Mouse (Mus musculus) G1E (cell line): ENCODE measurements around the gene Ranbp3l. TPM values are rescaled to one million over a fixed set of nuclear protein-coding genes. Genes with fewer than 3 reads are reported as not detected.
A peak's percentile ranks its signal among the peaks of the same experiment; 100 is the strongest.

Experiments used
- ATAC-seq: 2 replicates; pipeline ENCODE4 v1.8.0; 2016; ENCODE audit warnings: mild to moderate bottlenecking; ENCODE audit not compliant: insufficient number of reproducible peaks, poor library complexity, low FRiP score, severe bottlenecking; ENCODE audit errors: extremely low read depth
- DNase-seq: peaks from one replicate; pipeline ENCODE4 v3.0.0; 2012; ENCODE audit warnings: low spot score
- H3K27me3 ChIP-seq: 2 replicates; pipeline ENCODE4 v1.6.1; 2012; ENCODE audit warnings: mild to moderate bottlenecking, low read length, inconsistent platforms; ENCODE audit not compliant: insufficient read depth
- H3K36me3 ChIP-seq: replicated peaks from 2 replicates; pipeline ENCODE3; 2012; ENCODE audit warnings: mild to moderate bottlenecking, inconsistent platforms
- H3K4me1 ChIP-seq: 2 replicates; pipeline ENCODE4 v1.6.1; 2012; ENCODE audit warnings: low read depth, low read length, inconsistent platforms, mixed read lengths; ENCODE audit not compliant: insufficient read depth
- H3K4me3 ChIP-seq: 2 replicates; pipeline ENCODE4 v1.5.1; 2012; ENCODE audit warnings: low read depth, mild to moderate bottlenecking, inconsistent platforms, low read length, moderate library complexity, mixed read lengths
- H3K9me3 ChIP-seq: replicated peaks from 2 replicates; pipeline ENCODE4 v1.6.1; 2012; ENCODE audit warnings: inconsistent platforms
- CTCF ChIP-seq: IDR thresholded peaks from 2 replicates; pipeline ENCODE4 v1.5.1; 2012; ENCODE audit warnings: low read depth, low read length, inconsistent platforms, mixed read lengths
- GATA1 ChIP-seq: IDR thresholded peaks from 2 replicates; pipeline ENCODE4 v1.6.1; 2012; ENCODE audit warnings: borderline replicate concordance, low read length, inconsistent platforms, mixed read lengths
- GATA2 ChIP-seq: IDR thresholded peaks from 2 replicates; pipeline ENCODE4 v1.6.1; 2012; ENCODE audit warnings: low read depth, low read length, inconsistent platforms, borderline replicate concordance
- POLR2AphosphoS5 ChIP-seq: IDR thresholded peaks from 2 replicates; pipeline ENCODE4 v1.6.1; 2012; ENCODE audit warnings: low read depth, low read length, inconsistent platforms; ENCODE audit not compliant: insufficient replicate concordance
- TAL1 ChIP-seq: conservative IDR thresholded peaks from 2 replicates; pipeline ENCODE4 v1.6.1; 2012; ENCODE audit warnings: low read depth, low read length, inconsistent platforms, mixed read lengths
- polyA plus RNA-seq: library from polyadenylated mRNA; stranded (reverse); fragments of >175 nt; gene quantifications from 2 replicates; pipeline ENCODE4 v1.2.3, GENCODE M21; 2012
- total RNA-seq, 2 experiments: library from RNA; stranded (forward) in 1 of 2; stranded (reverse) in 1 of 2; fragments of 200-1000 nt in 1 of 2; fragments of >200 nt in 1 of 2; fragmentation: Nextera tagmentation in 1 of 2; gene quantifications; 2 replicates each; pipeline ENCODE4 v1.2.3; 2014 to 2017

Ranbp3l gene
- total and polyA plus RNA-seq, 3 experiments: 0.33 TPM; not detected in 2

GRCm38 (mm10) chr15:9082753-9083152 lies 115.0 kb downstream of the Ranbp3l start:
- Histone ChIP-seq H3K4me3 (no peak overlapping the region), H3K36me3 (peaks cover 72% of the 10 kb centered on the region), H3K9me3 (no peaks in the 10 kb centered on the region), H3K27me3 (no peaks in the 10 kb centered on the region), H3K4me1 (peaks cover 78% of the 10 kb centered on the region)
- DNase-seq: no peak
- ATAC-seq: no peak
- no peak for TF ChIP-seq GATA1
- TF ChIP-seq GATA2: no peak
- TF ChIP-seq TAL1: no peak
- TF ChIP-seq CTCF: no peak
- no peak for TF ChIP-seq POLR2AphosphoS5

- Histone ChIP-seq H3K9me3 (no peaks in the 10 kb centered on the region), H3K4me3 (no peak overlapping the region; the same call in 1 of the 2 replicates), H3K4me1 (peaks cover 78% of the 10 kb centered on the region), H3K27me3 (no peaks in the 10 kb centered on the region), H3K36me3 (peaks cover 92% of the 10 kb centered on the region)
- TF ChIP-seq CTCF: no peak
- no peak for TF ChIP-seq TAL1
- no peak for TF ChIP-seq POLR2AphosphoS5
- TF ChIP-seq GATA2: no peak
- no peak for TF ChIP-seq GATA1
- ATAC-seq (peak; percentile 68), DNase-seq (no peak)
Measured at GRCm38 (mm10) chr15:9086813-9087212, 119.1 kb downstream of the Ranbp3l start.

DNA sequence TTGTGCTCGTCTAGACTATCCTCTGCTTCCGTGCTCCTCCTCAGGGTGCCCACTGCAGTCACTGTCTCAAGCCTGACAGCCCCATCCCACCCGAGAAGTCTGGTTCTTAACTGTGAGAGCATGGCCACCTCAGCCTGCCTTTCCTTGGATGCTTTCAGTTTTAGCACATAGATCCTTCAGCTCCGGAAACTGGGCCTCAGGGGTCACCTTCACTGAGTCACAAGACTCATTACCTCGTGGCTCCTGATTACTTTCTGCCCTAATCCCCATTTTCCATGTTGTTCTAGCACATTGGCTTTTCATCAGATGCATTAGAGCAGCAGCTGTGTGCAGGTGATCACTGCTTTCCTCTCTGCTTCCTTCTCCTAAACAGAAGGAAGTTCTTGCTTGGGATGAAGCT lies 119.7 kb downstream of the Ranbp3l start:
- peaks cover 94% of the 10 kb centered on the region for H3K36me3 ChIP-seq
- H3K27me3 ChIP-seq: no peaks in the 10 kb centered on the region
- no peak for ATAC-seq
- peaks cover 79% of the 10 kb centered on the region for H3K4me1 ChIP-seq
- no peak overlapping the region for H3K4me3 ChIP-seq
- no peaks in the 10 kb centered on the region for H3K9me3 ChIP-seq
- DNase-seq: no peak
- no peak for TF ChIP-seq CTCF
- TF ChIP-seq TAL1: no peak
- no peak for TF ChIP-seq POLR2AphosphoS5
- TF ChIP-seq GATA2: no peak
- TF ChIP-seq GATA1: no peak

DNA sequence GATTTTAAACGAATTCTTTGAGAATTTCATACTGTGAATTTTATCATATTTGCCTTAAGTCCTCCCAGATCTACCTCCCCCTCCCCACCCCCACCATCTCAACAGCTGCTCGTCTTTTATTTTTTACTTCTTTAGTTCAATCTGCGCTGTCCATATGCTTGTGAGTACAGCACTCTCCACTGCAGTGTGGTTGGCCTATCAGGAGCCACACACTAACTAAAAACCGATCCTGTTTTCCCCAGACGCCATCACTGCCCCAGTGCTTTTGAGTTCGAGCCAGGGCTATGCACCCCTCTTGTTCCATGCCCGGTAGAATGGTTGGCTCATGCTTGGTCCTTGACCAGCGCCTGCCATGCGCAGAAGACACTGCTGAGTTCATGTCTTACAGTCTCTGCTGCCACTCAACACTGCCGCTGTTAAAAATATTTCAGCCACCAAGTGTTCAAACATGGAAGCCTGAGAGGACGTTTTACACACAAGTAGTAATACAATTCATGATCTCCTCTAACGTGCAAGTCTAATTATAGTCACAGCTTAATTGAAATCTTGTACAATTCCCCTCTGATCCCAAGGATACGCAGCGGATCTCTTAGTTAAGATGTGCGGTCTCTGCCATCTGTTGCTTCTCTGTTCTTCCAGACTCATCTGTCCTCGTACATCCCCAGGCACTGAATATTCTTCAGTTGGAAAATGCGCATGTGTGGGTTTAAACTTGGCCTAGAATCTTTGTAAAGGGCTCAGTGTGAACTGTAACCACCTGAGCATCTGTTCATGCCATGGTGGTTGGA lies 120.3 kb downstream of the Ranbp3l start:
- no peak for DNase-seq
- no peak overlapping the region for H3K4me3 ChIP-seq
- H3K9me3 ChIP-seq: no peaks in the 10 kb centered on the region
- H3K36me3 ChIP-seq: peaks cover 95% of the 10 kb centered on the region
- H3K4me1 ChIP-seq: peaks cover 79% of the 10 kb centered on the region
- TF ChIP-seq TAL1 (no peak), POLR2AphosphoS5 (no peak), CTCF (no peak), GATA2 (no peak), GATA1 (no peak)
- no peak for ATAC-seq
- H3K27me3 ChIP-seq: no peaks in the 10 kb centered on the region

DNA sequence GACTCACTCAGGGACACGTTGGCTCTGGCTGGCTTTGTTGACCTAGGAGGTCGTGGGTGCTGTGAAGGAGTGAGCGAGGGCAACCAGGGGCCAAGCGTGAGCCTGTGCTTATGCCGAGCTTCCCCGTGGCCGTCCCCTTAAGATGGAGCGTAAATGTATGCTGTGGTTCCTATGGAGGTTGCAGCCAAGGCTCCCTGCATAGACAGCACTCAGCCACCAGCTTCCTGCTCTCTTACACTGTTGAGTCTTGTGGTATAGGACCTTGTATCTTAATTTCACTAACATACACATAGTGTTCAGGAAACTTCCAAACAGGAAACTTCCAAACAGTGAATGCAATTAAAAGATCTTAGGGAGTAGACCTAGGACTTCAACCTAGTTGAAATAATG lies 120.9 kb downstream of the Ranbp3l start:
- Histone ChIP-seq H3K9me3 (no peaks in the 10 kb centered on the region), H3K4me1 (peaks cover 83% of the 10 kb centered on the region), H3K27me3 (no peaks in the 10 kb centered on the region), H3K4me3 (no peak overlapping the region), H3K36me3 (peaks cover 95% of the 10 kb centered on the region)
- no peak for TF ChIP-seq TAL1
- TF ChIP-seq POLR2AphosphoS5: no peak
- TF ChIP-seq GATA2: no peak
- no peak for TF ChIP-seq CTCF
- no peak for TF ChIP-seq GATA1
- ATAC-seq (no peak), DNase-seq (no peak)

GRCm38 (mm10) chr15:9089136-9089720 lies 121.5 kb downstream of the Ranbp3l start:
- ATAC-seq (no peak), DNase-seq (no peak)
- peaks cover 85% of the 10 kb centered on the region for H3K4me1 ChIP-seq
- H3K9me3 ChIP-seq: no peaks in the 10 kb centered on the region
- H3K4me3 ChIP-seq: no peak overlapping the region
- peaks cover 96% of the 10 kb centered on the region for H3K36me3 ChIP-seq
- no peak for TF ChIP-seq CTCF
- no peak for TF ChIP-seq POLR2AphosphoS5
- no peak for TF ChIP-seq TAL1
- no peak for TF ChIP-seq GATA2
- TF ChIP-seq GATA1: no peak
- H3K27me3 ChIP-seq: no peaks in the 10 kb centered on the region
